Mouse (Mus musculus) forebrain, embryonic 16.5 days (tissue): ENCODE results near the gene Mrpl28. TPM values are rescaled to one million over a fixed set of nuclear protein-coding genes. Genes with fewer than 3 reads are reported as not detected.
"Not testable (repeated sequence)": the region's sequence is repeated elsewhere in the genome, so short reads cannot be mapped to it uniquely, and the experiment has no call there.

Source experiments
- ATAC-seq: fragments of 200-750 bp; cut with Nextera tagmentation; 2 replicates; pipeline ENCODE4 v1.8.0; 2017; ENCODE audit warnings: mild to moderate bottlenecking, moderate library complexity
- H3K27ac ChIP-seq: fragments of 300-500 bp; sonication (generic); 2 replicates; pipeline ENCODE4 v1.5.1; 2014; ENCODE audit warnings: low read length, control low read depth
- H3K27me3 ChIP-seq: fragments of 300-500 bp; sonication (generic); replicated peaks from 2 replicates; pipeline ENCODE4 v1.6.1; 2014; ENCODE audit warnings: low read length; ENCODE audit not compliant: control insufficient read depth, insufficient read depth
- H3K36me3 ChIP-seq: fragments of 300-500 bp; sonication (generic); 2 replicates; pipeline ENCODE4 v1.6.1; 2014; ENCODE audit not compliant: control insufficient read depth, insufficient read depth
- H3K4me1 ChIP-seq: fragments of 300-500 bp; sonication (generic); replicated peaks from 2 replicates; pipeline ENCODE4 v1.6.1; 2014; ENCODE audit warnings: low read length; ENCODE audit not compliant: control insufficient read depth, insufficient read depth
- H3K4me2 ChIP-seq: fragments of 300-500 bp; sonication (generic); 2 replicates; pipeline ENCODE4 v1.6.1; 2014; ENCODE audit warnings: mild to moderate bottlenecking, low read length, control low read depth
- H3K4me3 ChIP-seq: fragments of 300-500 bp; sonication (generic); replicated peaks from 2 replicates; pipeline ENCODE4 v1.5.1; 2014; ENCODE audit warnings: mild to moderate bottlenecking, low read length, control low read depth
- H3K9ac ChIP-seq: fragments of 300-500 bp; sonication (generic); replicated peaks from 2 replicates; pipeline ENCODE4 v1.6.1; 2014; ENCODE audit warnings: low read depth, low read length, control low read depth
- H3K9me3 ChIP-seq: fragments of 300-500 bp; sonication (generic); 2 replicates; pipeline ENCODE4 v1.6.1; 2016; ENCODE audit warnings: low read length; ENCODE audit not compliant: control insufficient read depth
- WGBS: fragments of 180-500 bp; shearing (Covaris S2); extraction: QIAGEN DNeasy Blood & Tissue Kit; methylation state at CpG from one replicate; pipeline ENCODE4 v1.1.7; 2014; 5-methylcytosine and 5-hydroxymethylcytosine counted together
- polyA plus RNA-seq: library from polyadenylated mRNA; unstranded; fragments of >200 nt; fragmentation: Nextera tagmentation; extraction: Ambion mirVana; gene quantifications from 2 replicates; pipeline ENCODE4 v1.2.1, GENCODE M21; 2015

Gene Mrpl28
- polyA plus RNA-seq, 1 experiment from 2014 or later = 202 TPM

DNA sequence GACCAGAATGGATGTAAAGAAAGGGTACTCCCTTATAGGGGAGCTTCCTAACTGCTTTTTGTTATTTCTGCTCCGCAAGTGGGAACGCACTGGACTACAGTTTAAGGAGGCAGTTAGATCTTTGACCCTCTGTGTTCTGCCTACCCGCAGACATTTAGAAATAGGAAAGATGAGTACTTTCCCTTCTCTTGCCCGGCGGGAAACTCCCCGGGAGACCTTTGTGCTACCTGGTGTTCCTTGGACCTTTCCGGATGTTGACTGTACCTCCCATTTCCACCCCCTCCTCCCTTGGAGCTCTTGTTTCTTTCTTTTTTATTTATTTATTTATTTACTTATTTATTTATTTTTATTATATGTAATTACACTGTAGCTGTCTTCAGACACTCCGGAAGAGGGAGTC lies 9.2 kb upstream of the Mrpl28 start:
- 12% methylated on average over 8 of the region's 8 CpGs for WGBS
- H3K4me2 ChIP-seq = peak overlapping the region; percentile 69
- H3K27ac ChIP-seq = no peak overlapping the region
- H3K36me3 ChIP-seq = no peaks in the 10 kb centered on the region
- H3K9me3 ChIP-seq = no peaks in the 10 kb centered on the region
- H3K4me3 ChIP-seq = peak overlapping the region; percentile 75
- ATAC-seq = no peak
- peaks cover 27% of the 10 kb centered on the region for H3K27me3 ChIP-seq
- H3K9ac ChIP-seq = peak overlapping the region; percentile 88; the same call in 1 of the 2 replicates
- H3K4me1 ChIP-seq = peaks cover 9% of the 10 kb centered on the region

- not testable (repeated sequence) for H3K36me3 ChIP-seq, H3K9me3 ChIP-seq, H3K4me2 ChIP-seq, H3K27ac ChIP-seq, H3K4me1 ChIP-seq, H3K4me3 ChIP-seq, H3K9ac ChIP-seq, ATAC-seq
- H3K27me3 ChIP-seq = peaks cover 27% of the 10 kb centered on the region
- WGBS = 64% methylated on average over 7 of the region's 7 CpGs
These were observed 8.8 kb upstream of the Mrpl28 start for GRCm38 (mm10) chr17:26114461-26114860.

DNA sequence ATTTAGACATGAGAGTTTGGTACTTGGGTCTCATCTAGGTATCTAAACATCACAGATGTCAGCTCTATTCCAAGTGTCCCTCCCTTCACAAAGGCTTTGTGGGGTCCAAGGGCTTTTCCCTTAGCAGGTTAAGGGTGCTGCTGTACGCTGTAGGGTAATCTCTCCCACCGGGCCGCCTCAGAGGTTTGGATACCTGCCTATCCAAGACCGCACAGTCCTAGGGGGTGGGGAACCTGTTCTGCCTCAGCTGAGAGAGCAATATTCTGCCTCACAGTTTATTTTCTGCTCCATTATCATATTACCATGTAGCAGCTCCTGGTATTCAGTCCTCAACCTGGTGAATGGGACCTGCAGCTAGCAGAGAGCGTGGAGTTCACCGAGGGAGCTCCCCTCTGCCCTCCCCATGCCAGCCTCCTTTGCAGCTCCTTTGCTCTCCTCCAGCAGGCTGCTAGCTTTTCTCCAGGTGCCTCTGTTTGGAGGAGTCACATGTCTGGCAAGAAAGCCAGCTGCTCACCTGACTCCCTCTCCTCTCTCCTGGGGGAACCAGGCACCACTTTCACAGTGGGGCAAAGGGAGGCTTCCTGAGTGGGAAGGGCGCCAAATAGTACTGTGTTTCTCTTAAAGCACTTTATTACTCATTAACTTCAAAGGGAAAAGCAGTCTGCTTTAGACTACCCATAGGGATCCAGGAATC lies 7.9 kb upstream of the Mrpl28 start:
- Histone ChIP-seq H3K9me3 (no peaks in the 10 kb centered on the region), H3K4me3 (no peak overlapping the region), H3K27ac (no peak overlapping the region), H3K36me3 (no peaks in the 10 kb centered on the region), H3K4me1 (peaks cover 9% of the 10 kb centered on the region), H3K4me2 (no peak overlapping the region), H3K9ac (no peak overlapping the region), H3K27me3 (peaks cover 27% of the 10 kb centered on the region)
- no peak for ATAC-seq
- 81% methylated on average over 7 of the region's 7 CpGs for WGBS

DNA sequence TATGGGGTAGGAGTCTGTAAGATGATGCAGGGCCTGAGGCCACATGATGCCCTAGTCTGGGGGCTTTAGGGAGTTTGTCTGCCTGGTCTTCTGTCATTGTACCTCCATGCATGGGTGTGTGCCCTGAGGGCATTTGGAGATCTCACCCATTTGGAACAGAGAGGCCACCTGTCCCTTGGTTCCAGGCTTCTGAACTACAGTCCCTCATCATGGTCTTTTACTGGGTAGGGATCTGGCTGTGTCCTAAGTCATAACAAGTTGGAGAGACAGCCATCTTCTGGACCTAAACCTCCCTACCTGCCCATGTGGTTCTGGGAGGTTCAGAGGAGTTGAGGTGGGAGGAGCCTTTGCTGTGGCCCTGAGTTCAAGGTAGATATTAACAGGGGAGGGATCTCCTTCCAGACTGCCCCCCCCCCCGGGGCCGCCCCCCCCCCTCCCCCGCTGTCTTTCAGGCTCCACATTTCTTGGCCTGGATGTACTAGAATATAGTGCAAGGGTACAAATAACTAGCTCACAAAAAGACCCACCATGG lies 7.3 kb upstream of the Mrpl28 start:
- Histone ChIP-seq H3K36me3 (no peaks in the 10 kb centered on the region), H3K9me3 (no peaks in the 10 kb centered on the region), H3K27me3 (peaks cover 25% of the 10 kb centered on the region), H3K4me2 (no peak overlapping the region), H3K4me3 (no peak overlapping the region), H3K9ac (no peak overlapping the region), H3K27ac (no peak overlapping the region), H3K4me1 (peaks cover 9% of the 10 kb centered on the region)
- ATAC-seq = no peak
- 100% methylated on average over 1 of the region's 3 CpGs for WGBS

- Histone ChIP-seq H3K27ac (no peak overlapping the region), H3K36me3 (no peaks in the 10 kb centered on the region), H3K4me3 (no peak overlapping the region), H3K4me2 (no peak overlapping the region), H3K9me3 (no peaks in the 10 kb centered on the region), H3K4me1 (peaks cover 9% of the 10 kb centered on the region), H3K27me3 (peaks cover 19% of the 10 kb centered on the region), H3K9ac (no peak overlapping the region)
- no peak for ATAC-seq
- 86% methylated on average over 17 of the region's 17 CpGs for WGBS
These were observed 6.6 kb upstream of the Mrpl28 start for GRCm38 (mm10) chr17:26116503-26117258.

DNA sequence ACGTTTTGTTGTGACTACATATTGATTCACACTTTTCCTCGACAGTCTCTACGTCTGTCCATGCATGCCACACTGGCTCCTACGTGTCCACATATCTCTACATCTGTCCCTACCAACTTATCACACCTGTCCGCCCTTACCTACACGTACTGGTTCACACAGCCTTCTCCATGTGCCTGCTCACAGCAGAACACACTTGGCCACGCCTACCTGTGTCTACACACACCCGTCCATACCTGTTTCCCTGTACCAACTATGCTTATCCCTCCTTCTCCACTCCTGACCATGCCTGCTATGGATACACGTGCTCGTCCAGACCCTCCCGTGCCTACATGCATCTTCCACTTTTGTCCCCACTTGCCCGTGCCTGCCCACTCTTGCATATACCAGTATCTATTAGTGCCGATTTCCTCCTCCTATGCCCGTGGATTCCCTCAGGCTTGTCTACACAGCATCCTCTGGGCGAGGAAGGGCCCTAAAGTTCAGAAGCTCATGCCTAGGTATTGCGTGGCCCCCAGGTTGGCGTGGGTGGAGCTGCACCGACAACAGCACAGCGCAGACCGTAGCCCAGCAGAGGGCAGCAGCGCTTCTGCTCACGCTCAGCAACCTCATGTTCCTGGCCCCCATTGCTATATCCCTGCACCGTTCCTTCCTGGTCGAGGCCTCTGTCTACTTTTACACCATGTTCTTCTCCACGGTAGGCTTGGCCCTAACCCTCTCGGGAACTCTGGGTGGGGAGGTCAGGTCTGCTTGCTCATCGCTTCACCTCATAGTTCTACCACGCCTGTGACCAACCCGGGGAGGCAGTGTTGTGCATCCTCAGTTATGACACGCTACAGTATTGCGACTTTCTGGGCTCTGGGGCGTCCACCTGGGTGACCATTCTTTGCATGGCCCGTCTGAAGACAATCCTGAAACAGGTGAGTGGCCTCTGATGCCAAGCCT lies 3.3 kb upstream of the Mrpl28 start:
- Histone ChIP-seq H3K4me3 (no peak overlapping the region), H3K27me3 (peaks cover 11% of the 10 kb centered on the region), H3K27ac (no peak overlapping the region), H3K36me3 (no peaks in the 10 kb centered on the region), H3K4me1 (peaks cover 11% of the 10 kb centered on the region), H3K9me3 (no peaks in the 10 kb centered on the region), H3K4me2 (no peak overlapping the region), H3K9ac (no peak overlapping the region)
- 47% methylated on average over 33 of the region's 33 CpGs for WGBS
- peak; percentile 37; the same call in 1 of the 2 replicates for ATAC-seq

GRCm38 (mm10) chr17:26122431-26123140 lies 714 bp upstream of the Mrpl28 start:
- WGBS = 60% methylated on average over 5 of the region's 5 CpGs
- no peak overlapping the region for H3K27ac ChIP-seq
- no peaks in the 10 kb centered on the region for H3K9me3 ChIP-seq
- no peaks in the 10 kb centered on the region for H3K27me3 ChIP-seq
- H3K4me1 ChIP-seq = peaks cover 11% of the 10 kb centered on the region
- no peak overlapping the region for H3K9ac ChIP-seq
- no peaks in the 10 kb centered on the region for H3K36me3 ChIP-seq
- ATAC-seq = no peak
- H3K4me3 ChIP-seq = no peak overlapping the region
- no peak overlapping the region for H3K4me2 ChIP-seq

- Histone ChIP-seq H3K9ac (peak overlapping the region; percentile 74; the same call in 1 of the 2 replicates), H3K27ac (no peak overlapping the region)
- ATAC-seq = no peak
These were observed 1.3 kb downstream of the Mrpl28 start for GRCm38 (mm10) chr17:26124560-26124959.

More at GRCm38 (mm10) chr17:26124560-26124959, 1.3 kb downstream of the Mrpl28 start:
- Histone ChIP-seq H3K4me1 (peaks cover 11% of the 10 kb centered on the region), H3K4me3 (peak overlapping the region; percentile 74; the same call in 1 of the 2 replicates), H3K36me3 (peaks cover 3% of the 10 kb centered on the region; the same call in 1 of the 2 replicates), H3K9me3 (no peaks in the 10 kb centered on the region), H3K4me2 (peak overlapping the region; percentile 91), H3K27me3 (no peaks in the 10 kb centered on the region)
- WGBS = 90% methylated on average over 7 of the region's 7 CpGs
